In genomic region chr10:83005003-83005402, GRCm38 (mm10) we compare ENCODE assay signal across 11 mouse cellular contexts. TPM values are rescaled to one million over a fixed set of nuclear protein-coding genes. Genes with fewer than 3 reads are reported as not detected.
DNase-seq lines count a peak whose midpoint lies in the region; ATAC-seq and TF ChIP-seq lines count a peak whose summit lies in the region.
"Had no signal": no experiment of that assay in that cellular context is flagged by ENCODE, and none has a peak within 500 bp of the region (broad histone marks: within the 10 kb centered on the region; RNA-seq: fewer than 3 reads in every experiment).

No protein-coding gene starts in this region.

- H3K27me3 ChIP-seq in spleen, adult 2 months (ENCODE audit: control insufficient read depth, insufficient read depth, low read length), result no peaks in the 10 kb centered on the region
- H3K27me3 ChIP-seq: embryonic facial prominence, embryonic 15.5 days had no signal

- peak overlapping the region; percentile 68 for H3K27ac ChIP-seq in spleen, adult 2 months (ENCODE audit: insufficient read depth, low read length)
- peak overlapping the region; percentile 86 for H3K27ac ChIP-seq in olfactory bulb, adult 2 months (ENCODE audit: insufficient read depth, low read depth, low read length)
- H3K27ac ChIP-seq: embryonic facial prominence, embryonic 15.5 days; midbrain, embryonic 10.5 days had no signal

- 18% methylated on average over 4 of the region's 4 CpGs for WGBS in spleen, adult 2 months
- WGBS in olfactory bulb, adult 2 months, result 78% methylated on average over 4 of the region's 4 CpGs

- no peaks in the 10 kb centered on the region for H3K36me3 ChIP-seq in spleen, adult 2 months (ENCODE audit: control insufficient read depth, insufficient read depth, low read length)
- H3K36me3 ChIP-seq: embryonic facial prominence, embryonic 15.5 days had no signal

- peak; percentile 43 to 47 for ATAC-seq in hematopoietic stem cell, adult 5-6 weeks (replicated peaks in 1 of 2; ENCODE audit: insufficient read depth in 1 of 2, low FRiP score in 2 of 2, low TSS enrichment in 1 of 2, low read depth in 1 of 2, poor library complexity in 2 of 2, severe bottlenecking in 2 of 2)

- intact Hi-C loops in heart, postnatal 36 days (cut with DNase I), result loop anchor here (2.0 kb wide), 1 partner anchor 18 kb away; no protein-coding TSS in a partner anchor
- intact Hi-C loops in left cerebral cortex, postnatal 4 days (cut with DNase I), result no loop called here

- H3K4me1 ChIP-seq in spleen, adult 2 months (ENCODE audit: control insufficient read depth, insufficient read depth, insufficient read length), result peaks cover 24% of the 10 kb centered on the region
- H3K4me1 ChIP-seq in olfactory bulb, adult 2 months (ENCODE audit: control insufficient read depth, insufficient read depth, low read length), result peaks cover 49% of the 10 kb centered on the region

- no peak for TF ChIP-seq POLR2A in spleen, adult 2 months (IDR thresholded peaks at IDR 0.05; ENCODE audit: low read depth, low read length)
- no peak for TF ChIP-seq POLR2A in olfactory bulb, adult 2 months (IDR thresholded peaks at IDR 0.05; ENCODE audit: insufficient read depth, low read depth, low read length)

- no peak overlapping the region for H3K4me3 ChIP-seq in spleen, adult 2 months (ENCODE audit: extremely low read depth, insufficient read depth, insufficient read length)
- H3K4me3 ChIP-seq in olfactory bulb, adult 2 months (ENCODE audit: insufficient read depth, low read depth, low read length), result no peak overlapping the region
- H3K4me3 ChIP-seq: embryonic facial prominence, embryonic 15.5 days; midbrain, embryonic 10.5 days had no signal

- TF ChIP-seq CTCF in spleen, adult 2 months (IDR thresholded peaks at IDR 0.05; ENCODE audit: extremely low read depth, insufficient read depth, insufficient read length, insufficient replicate concordance), result no peak
- TF ChIP-seq CTCF in olfactory bulb, adult 2 months (IDR thresholded peaks at IDR 0.05; ENCODE audit: insufficient read depth, low read depth, low read length), result no peak

- DNase-seq in heart, adult 11 months, result peak; percentile 94
- DNase-seq in heart, postnatal 36 days, result no peak
- peak in 1 of 2 experiments; percentile 35 for DNase-seq in spleen, adult 2 months (ENCODE audit: low read depth in 1 of 2, low spot score in 2 of 2)
- DNase-seq in spleen, postnatal 10 days (ENCODE audit: low spot score in 2 of 2), result no peak
- DNase-seq in left cerebral cortex, postnatal 4 days, result no peak
- no peak for DNase-seq in ovary, postnatal 10 days (ENCODE audit: low spot score)
- DNase-seq: right cerebral cortex, postnatal 4 days had no signal

RNA-seq across cellular contexts. Expression of gene Chst11, which starts 19.7 kb away (rescaled TPM):
- total RNA-seq in heart, postnatal 36 days (2021), result 1 to 10 TPM; 2.8 to 3.2 TPM
- 9.2 and 13.6 TPM in 2 replicates for polyA plus RNA-seq in spleen, adult 2 months (2012; rRNA removed)
- total RNA-seq in hematopoietic stem cell, adult 5-6 weeks (2017), result 22.3 and 27.1 TPM in 2 replicates
- polyA plus RNA-seq in olfactory bulb, adult 2 months (2012; ENCODE audit: insufficient read depth, insufficient read length, low replicate concordance, missing spikeins), result not detected in 2 replicates
- total RNA-seq in left cerebral cortex, postnatal 4 days (2021), result 10 to 100 TPM; 22.4 to 26.0 TPM
